Mouse (Mus musculus): ENCODE results near the gene Rbp4.

GRCm38 (mm10) chr19:38143540-38144271 is 18.6 kb upstream of the Rbp4 start:
- TF ChIP-seq CHD2 (IDR thresholded peaks at IDR 0.05; ENCODE audit: low read depth, low read length) (no peak), MAFK (IDR thresholded peaks at IDR 0.05; ENCODE audit: insufficient read depth, low read depth, low read length) (no peak), HCFC1 (IDR thresholded peaks at IDR 0.05; ENCODE audit: borderline replicate concordance, insufficient read depth, low read length) (no peak), ZNF384 (IDR thresholded peaks at IDR 0.05; ENCODE audit: low read depth, low read length) (no peak)
